Mouse (Mus musculus): ENCODE data around the gene Rbp3. TPM values are rescaled to one million over a fixed set of nuclear protein-coding genes. Genes with fewer than 3 reads are reported as not detected.

Gene Rbp3
- polyA plus RNA-seq, 1 experiment from 2014 or later = 0.07 TPM

GRCm38 (mm10) chr14:33991971-33992370 is 38.2 kb downstream of the Rbp3 start:
- Histone ChIP-seq H3K27me3 (ENCODE audit: low read depth, poor library complexity, severe bottlenecking) (no peaks in the 10 kb centered on the region), H3K36me3 (no peaks in the 10 kb centered on the region), H3K27ac (replicated peaks) (no peak overlapping the region), H3K4me1 (peaks cover 4% of the 10 kb centered on the region; the same call in 1 of the 2 replicates), H3K9me3 (replicated peaks) (no peaks in the 10 kb centered on the region), H3K4me3 (no peak overlapping the region)
- DNase-seq (ENCODE audit: low spot score) = no peak
- 78% methylated on average over 4 of the region's 4 CpGs for WGBS

DNA sequence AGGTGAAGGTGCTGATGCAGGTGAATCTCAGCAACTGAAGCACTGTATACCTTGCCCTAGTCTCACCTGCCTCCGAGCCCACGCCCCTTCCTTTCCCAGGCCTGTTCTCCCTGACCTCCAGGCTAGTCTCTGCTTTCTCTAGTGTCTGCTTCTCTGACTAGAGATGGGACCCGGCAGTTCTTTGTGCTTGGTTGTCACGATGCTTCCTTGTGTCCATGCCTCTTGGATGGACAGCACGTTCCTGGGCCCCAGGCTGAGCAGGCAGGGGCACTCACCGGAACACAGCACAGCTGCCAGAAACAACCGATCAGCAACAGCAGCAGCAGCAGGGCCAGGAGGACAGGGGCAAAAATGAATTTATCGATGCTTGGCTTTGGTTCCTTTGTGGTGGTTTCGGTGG is 39.2 kb downstream of the Rbp3 start:
- no peak overlapping the region for H3K4me3 ChIP-seq
- no peaks in the 10 kb centered on the region for H3K27me3 ChIP-seq (ENCODE audit: low read depth, poor library complexity, severe bottlenecking)
- H3K27ac ChIP-seq (replicated peaks) = no peak overlapping the region
- peaks cover 4% of the 10 kb centered on the region; the same call in 1 of the 2 replicates for H3K4me1 ChIP-seq
- no peaks in the 10 kb centered on the region for H3K36me3 ChIP-seq
- DNase-seq (ENCODE audit: low spot score) = no peak
- H3K9me3 ChIP-seq (replicated peaks) = no peaks in the 10 kb centered on the region
- WGBS = 90% methylated on average over 9 of the region's 9 CpGs

DNA sequence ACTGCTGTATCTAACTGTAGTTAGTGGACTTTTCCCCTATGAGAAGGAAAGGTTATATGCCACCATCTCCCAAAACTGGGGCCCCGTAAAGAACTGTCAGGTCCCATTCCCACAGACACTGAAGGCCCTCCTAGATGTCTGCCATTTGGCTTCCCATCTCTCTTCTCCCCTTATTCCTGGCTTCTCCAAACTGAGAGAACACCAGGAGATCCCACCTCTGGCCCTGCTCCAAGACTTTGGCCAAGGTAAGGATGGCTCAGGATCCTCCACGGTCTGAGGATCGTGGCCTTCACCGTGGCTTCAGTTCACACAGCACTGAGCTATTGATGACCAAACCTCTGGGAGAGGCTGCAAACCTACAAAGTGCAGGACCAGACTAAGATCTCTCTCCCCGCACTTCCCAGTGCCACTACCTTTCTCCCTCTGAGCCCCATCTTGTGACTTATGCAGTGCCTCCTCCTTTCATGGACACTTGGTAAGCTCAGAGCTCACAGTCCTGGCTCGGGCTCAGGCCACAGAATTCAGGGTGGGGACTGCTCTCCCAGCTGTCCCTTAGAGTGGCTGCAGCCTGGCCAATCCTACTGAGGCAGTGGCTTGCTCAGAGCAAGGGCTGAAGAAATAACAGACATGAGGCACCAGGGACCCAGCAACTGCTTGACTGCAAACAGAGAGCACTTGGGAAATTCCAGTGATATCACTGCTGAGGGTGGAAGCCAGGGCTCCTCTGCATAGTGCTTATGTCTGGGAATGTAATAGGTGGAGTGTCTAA is 39.9 kb downstream of the Rbp3 start:
- H3K36me3 ChIP-seq = no peaks in the 10 kb centered on the region
- H3K9me3 ChIP-seq (replicated peaks) = no peaks in the 10 kb centered on the region
- DNase-seq (ENCODE audit: low spot score) = no peak
- H3K27ac ChIP-seq (replicated peaks) = no peak overlapping the region
- H3K4me3 ChIP-seq = no peak overlapping the region
- WGBS = 89% methylated on average over 6 of the region's 6 CpGs
- H3K4me1 ChIP-seq = peaks cover 4% of the 10 kb centered on the region; the same call in 1 of the 2 replicates
- H3K27me3 ChIP-seq (ENCODE audit: low read depth, poor library complexity, severe bottlenecking) = no peaks in the 10 kb centered on the region

DNA sequence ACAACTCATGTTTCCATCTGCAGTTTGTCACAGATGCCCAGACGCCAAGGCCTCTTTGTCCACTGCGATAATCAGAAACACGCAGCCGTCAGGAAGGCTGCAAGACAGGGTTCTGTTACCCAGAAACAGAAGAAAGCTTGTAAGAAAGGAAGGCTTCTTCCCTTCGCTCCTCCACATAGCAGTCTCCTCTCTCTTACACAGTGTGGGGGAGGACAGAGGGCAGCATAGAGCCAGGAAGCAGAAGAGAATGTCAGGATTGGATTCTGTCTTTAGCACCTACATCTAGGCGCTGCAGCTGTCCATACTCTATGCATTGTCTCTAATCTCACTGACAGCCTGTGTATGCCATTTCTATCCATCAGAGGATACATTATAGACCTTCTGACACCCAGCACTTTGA is 43.6 kb downstream of the Rbp3 start:
- Histone ChIP-seq H3K4me3 (no peak overlapping the region), H3K27me3 (ENCODE audit: low read depth, poor library complexity, severe bottlenecking) (no peaks in the 10 kb centered on the region), H3K36me3 (no peaks in the 10 kb centered on the region), H3K27ac (replicated peaks) (no peak overlapping the region), H3K4me1 (no peaks in the 10 kb centered on the region), H3K9me3 (replicated peaks) (no peaks in the 10 kb centered on the region)
- no peak for DNase-seq (ENCODE audit: low spot score)
- 72% methylated on average over 6 of the region's 6 CpGs for WGBS

DNA sequence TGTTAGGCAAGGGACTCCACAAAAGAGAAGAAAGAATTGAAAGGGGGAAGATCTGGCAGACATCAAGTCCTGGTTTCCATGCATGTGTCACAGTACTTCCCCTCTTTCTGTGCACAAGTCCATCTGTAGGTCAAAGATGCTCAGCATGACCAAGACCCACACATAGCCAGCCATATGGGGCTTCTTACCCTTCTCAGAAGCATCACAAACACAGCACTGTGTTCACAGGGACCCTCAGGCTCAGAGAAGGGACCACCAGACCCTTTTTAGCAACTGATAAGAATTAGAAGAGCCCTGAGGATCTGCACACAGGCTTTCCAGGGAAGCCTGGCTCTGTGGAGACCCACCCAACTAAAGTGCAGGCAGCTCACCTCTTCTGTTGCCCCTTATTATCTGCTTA is 46.3 kb downstream of the Rbp3 start:
- no peaks in the 10 kb centered on the region for H3K36me3 ChIP-seq
- no peaks in the 10 kb centered on the region for H3K9me3 ChIP-seq (replicated peaks)
- H3K4me3 ChIP-seq = no peak overlapping the region
- no peaks in the 10 kb centered on the region for H3K4me1 ChIP-seq
- no peak overlapping the region for H3K27ac ChIP-seq (replicated peaks)
- no peaks in the 10 kb centered on the region for H3K27me3 ChIP-seq (ENCODE audit: low read depth, poor library complexity, severe bottlenecking)
- DNase-seq (ENCODE audit: low spot score) = no peak

DNA sequence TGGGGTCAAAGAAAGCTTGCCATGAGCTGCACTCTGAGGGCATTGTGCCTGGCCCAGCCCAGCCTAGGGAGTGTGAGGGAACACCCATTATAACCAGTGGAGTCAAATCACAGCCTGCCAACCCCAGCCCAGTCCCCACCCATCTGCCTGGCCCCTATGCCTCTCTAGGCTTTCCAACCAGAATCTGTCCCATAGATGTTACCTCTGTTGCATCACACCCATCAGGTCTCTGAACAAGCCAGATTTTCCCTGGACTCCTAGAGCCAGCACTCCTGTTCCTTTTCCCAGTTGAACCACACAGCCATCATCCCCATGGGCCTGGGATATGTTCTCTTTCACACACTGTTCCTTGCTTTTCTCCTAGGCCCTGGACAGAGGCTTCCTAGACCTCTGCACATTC is 47.6 kb downstream of the Rbp3 start:
- Histone ChIP-seq H3K36me3 (no peaks in the 10 kb centered on the region), H3K4me1 (no peaks in the 10 kb centered on the region), H3K27me3 (ENCODE audit: low read depth, poor library complexity, severe bottlenecking) (no peaks in the 10 kb centered on the region), H3K4me3 (no peak overlapping the region), H3K27ac (replicated peaks) (no peak overlapping the region), H3K9me3 (replicated peaks) (no peaks in the 10 kb centered on the region)
- no peak for DNase-seq (ENCODE audit: low spot score)

- Histone ChIP-seq H3K36me3 (no peaks in the 10 kb centered on the region), H3K27me3 (ENCODE audit: low read depth, poor library complexity, severe bottlenecking) (no peaks in the 10 kb centered on the region), H3K27ac (replicated peaks) (no peak overlapping the region), H3K4me1 (no peaks in the 10 kb centered on the region), H3K9me3 (replicated peaks) (no peaks in the 10 kb centered on the region), H3K4me3 (no peak overlapping the region)
- peak; percentile 7 for DNase-seq (ENCODE audit: low spot score)
- 96% methylated on average over 5 of the region's 5 CpGs for WGBS
These were observed 48.6 kb downstream of the Rbp3 start for GRCm38 (mm10) chr14:34002358-34002757.

Other genes starting within 250 kb of the Rbp3 start
- 1.5 and 1.8 TPM in 2 replicates for gene Gdf10, start 30.4 kb upstream of the Rbp3 start, polyA plus RNA-seq (2016; fragmentation: Nextera tagmentation; extraction: Ambion mirVana)
- gene Gdf2, start 13.0 kb upstream of the Rbp3 start, polyA plus RNA-seq (2016; fragmentation: Nextera tagmentation; extraction: Ambion mirVana) = not detected in 2 replicates
- 0.06 and 0.09 TPM in 2 replicates for gene Zfp488, start 24.8 kb downstream of the Rbp3 start, polyA plus RNA-seq (2016; fragmentation: Nextera tagmentation; extraction: Ambion mirVana)
- gene Gm30083, start 61.2 kb downstream of the Rbp3 start, polyA plus RNA-seq (2016; fragmentation: Nextera tagmentation; extraction: Ambion mirVana) = not detected in 2 replicates
- gene Gm5460, start 62.8 kb downstream of the Rbp3 start, polyA plus RNA-seq (2016; fragmentation: Nextera tagmentation; extraction: Ambion mirVana) = not detected in 2 replicates
- gene Antxrl, start 98.7 kb downstream of the Rbp3 start, polyA plus RNA-seq (2016; fragmentation: Nextera tagmentation; extraction: Ambion mirVana) = not detected in 2 replicates
- 0.47 and 0.91 TPM in 2 replicates for gene Anxa8, start 132.0 kb downstream of the Rbp3 start, polyA plus RNA-seq (2016; fragmentation: Nextera tagmentation; extraction: Ambion mirVana)
- not detected in 2 replicates for gene A630023A22Rik, start 148.8 kb downstream of the Rbp3 start, polyA plus RNA-seq (2016; fragmentation: Nextera tagmentation; extraction: Ambion mirVana)
- 0.04 TPM in 1 of 2 replicates, not detected in the other for gene Npy4r, start 198.5 kb downstream of the Rbp3 start, polyA plus RNA-seq (2016; fragmentation: Nextera tagmentation; extraction: Ambion mirVana)
- 0.35 and 1.9 TPM in 2 replicates for gene Gprin2, start 247.7 kb downstream of the Rbp3 start, polyA plus RNA-seq (2016; fragmentation: Nextera tagmentation; extraction: Ambion mirVana)

All from midbrain, embryonic 10.5 days (tissue).